Mouse (Mus musculus) liver, postnatal 0 days (tissue): ENCODE data around the gene Cyb5b. TPM values are rescaled to one million over a fixed set of nuclear protein-coding genes. Genes with fewer than 3 reads are reported as not detected.
A peak's percentile ranks its signal among the peaks of the same experiment; 100 is the strongest.
"Not testable (repeated sequence)": the region's sequence is repeated elsewhere in the genome, so short reads cannot be mapped to it uniquely, and the experiment has no call there.

ENCODE experiments used
- ATAC-seq: fragments of 200-750 bp; cut with Nextera tagmentation; 2 replicates; pipeline ENCODE4 v1.8.0; 2017; ENCODE audit warnings: mild to moderate bottlenecking, moderate library complexity
- DNase-seq: peaks from one replicate; pipeline ENCODE4 v3.0.0-alpha.2; 2016
- H3K27ac ChIP-seq: fragments of 300-500 bp; sonication (generic); 2 replicates; pipeline ENCODE4 v1.5.1; 2014; ENCODE audit warnings: antibody characterized with exemption, moderate library complexity, mild to moderate bottlenecking, low read depth
- H3K27me3 ChIP-seq: fragments of 300-500 bp; sonication (generic); 2 replicates; pipeline ENCODE4 v1.6.1; 2014; ENCODE audit warnings: low read length, control low read depth, mixed read lengths; ENCODE audit not compliant: insufficient read depth
- H3K36me3 ChIP-seq: fragments of 300-500 bp; sonication (generic); replicated peaks from 2 replicates; pipeline ENCODE4 v1.6.1; 2014; ENCODE audit warnings: mild to moderate bottlenecking, control low read depth, low read length, moderate library complexity, mixed read lengths; ENCODE audit not compliant: insufficient read depth
- H3K4me1 ChIP-seq: fragments of 300-500 bp; sonication (generic); 2 replicates; pipeline ENCODE4 v1.6.1; 2014; ENCODE audit warnings: antibody characterized with exemption, mild to moderate bottlenecking, control low read depth; ENCODE audit not compliant: insufficient read depth
- H3K4me2 ChIP-seq: fragments of 300-500 bp; sonication (generic); 2 replicates; pipeline ENCODE4 v1.6.1; 2014; ENCODE audit warnings: low read depth, mild to moderate bottlenecking, low read length, moderate library complexity, mixed read lengths
- H3K4me3 ChIP-seq: fragments of 300-500 bp; sonication (generic); 2 replicates; pipeline ENCODE4 v1.5.1; 2014; ENCODE audit warnings: low read depth, low read length
- H3K9ac ChIP-seq: fragments of 300-500 bp; sonication (generic); replicated peaks from 2 replicates; pipeline ENCODE4 v1.6.1; 2014; ENCODE audit warnings: mild to moderate bottlenecking, moderate library complexity
- H3K9me3 ChIP-seq: fragments of 300-500 bp; sonication (generic); 2 replicates; pipeline ENCODE4 v1.6.1; 2016; ENCODE audit warnings: mild to moderate bottlenecking, control low read depth, low read length, mixed read lengths
- CTCF ChIP-seq: sonication (generic); IDR thresholded peaks from 2 replicates; pipeline ENCODE4 v1.5.1; 2016; ENCODE audit warnings: antibody characterized with exemption, low read depth
- EP300 ChIP-seq: IDR thresholded peaks from 2 replicates; pipeline ENCODE4 v1.6.1; 2016; ENCODE audit warnings: antibody characterized with exemption, low read depth, mild to moderate bottlenecking
- WGBS: fragments of 180-500 bp; shearing (Covaris S2); extraction: QIAGEN DNeasy Blood & Tissue Kit; methylation state at CpG from one replicate; pipeline ENCODE4 v1.1.7; 2014; ENCODE audit not compliant: insufficient replicate concordance; 5-methylcytosine and 5-hydroxymethylcytosine counted together
- polyA plus RNA-seq: library from polyadenylated mRNA; unstranded; fragments of >200 nt; fragmentation: Nextera tagmentation; extraction: Ambion mirVana; gene quantifications from 2 replicates; pipeline ENCODE4 v1.2.1, GENCODE M21; 2015

The Cyb5b gene
- polyA plus RNA-seq, 1 experiment from 2014 or later = 23.6 TPM

DNA sequence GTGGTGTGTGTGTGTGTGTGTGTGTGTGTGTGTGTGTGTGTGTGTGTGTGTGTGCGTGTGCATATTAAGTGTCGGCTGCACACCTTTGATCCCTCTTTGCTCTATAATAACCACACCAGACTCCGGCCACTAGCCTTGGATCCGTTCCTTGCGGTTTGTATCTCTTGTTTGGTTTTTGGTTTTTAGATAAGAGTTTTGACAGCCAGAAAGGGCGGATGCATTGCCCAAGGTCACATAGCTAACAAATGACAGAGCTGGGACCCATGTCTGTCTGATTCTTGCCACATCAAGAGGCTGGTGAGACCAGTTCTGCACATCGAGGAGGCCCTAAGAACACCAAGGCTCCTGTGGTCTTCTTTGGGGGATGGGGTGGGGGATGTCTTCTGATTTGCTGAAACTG lies 58.7 kb downstream of the Cyb5b start:
- no peak for ATAC-seq
- Histone ChIP-seq H3K9me3 (no peaks in the 10 kb centered on the region), H3K4me1 (0 out of 2 replicates have a peak, but pooled peaks cover 2% of the 10 kb centered on the region), H3K4me2 (no peak overlapping the region), H3K27me3 (no peaks in the 10 kb centered on the region), H3K4me3 (no peak overlapping the region), H3K36me3 (no peaks in the 10 kb centered on the region), H3K9ac (no peak overlapping the region), H3K27ac (no peak overlapping the region)
- no peak for DNase-seq
- 19% methylated on average over 7 of the region's 7 CpGs for WGBS
- no peak for TF ChIP-seq CTCF
- TF ChIP-seq EP300 = no peak

DNA sequence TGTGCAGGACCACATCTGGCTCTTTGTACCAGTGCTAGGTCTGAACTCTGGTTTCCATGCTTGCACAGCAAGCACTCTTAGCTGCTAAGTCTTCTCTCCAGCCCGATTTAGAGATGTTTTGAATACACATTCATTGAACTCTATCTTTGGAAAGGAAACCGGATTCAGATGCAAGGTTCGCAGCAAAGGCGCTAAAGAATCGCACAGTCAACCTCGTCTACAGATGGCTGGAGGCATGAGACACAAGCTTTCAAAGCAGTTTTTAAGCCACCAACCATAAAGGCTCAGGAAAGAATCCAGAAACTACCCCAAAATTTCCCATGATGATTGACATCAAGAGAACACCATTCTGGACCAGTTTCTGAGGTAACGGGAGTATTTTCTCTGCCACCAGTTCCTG lies 61.6 kb downstream of the Cyb5b start:
- Histone ChIP-seq H3K27me3 (no peaks in the 10 kb centered on the region), H3K9me3 (no peaks in the 10 kb centered on the region), H3K36me3 (no peaks in the 10 kb centered on the region), H3K27ac (no peak overlapping the region), H3K4me1 (0 out of 2 replicates have a peak, but pooled peaks cover 2% of the 10 kb centered on the region), H3K4me3 (no peak overlapping the region), H3K9ac (no peak overlapping the region), H3K4me2 (no peak overlapping the region)
- DNase-seq (no peak), ATAC-seq (no peak)
- TF ChIP-seq CTCF = no peak
- no peak for TF ChIP-seq EP300
- WGBS = 87% methylated on average over 7 of the region's 7 CpGs

GRCm38 (mm10) chr8:107217230-107217629 lies 66.8 kb downstream of the Cyb5b start:
- not testable (repeated sequence) for ATAC-seq, H3K4me3 ChIP-seq
- 48% methylated on average over 6 of the region's 7 CpGs for WGBS

GRCm38 (mm10) chr8:107218091-107218490 lies 67.7 kb downstream of the Cyb5b start:
- no peak for TF ChIP-seq EP300
- TF ChIP-seq CTCF = no peak
- Histone ChIP-seq H3K4me1 (no peaks in the 10 kb centered on the region), H3K9ac (no peak overlapping the region), H3K27ac (no peak overlapping the region), H3K4me3 (no peak overlapping the region), H3K27me3 (no peaks in the 10 kb centered on the region), H3K36me3 (no peaks in the 10 kb centered on the region), H3K4me2 (no peak overlapping the region), H3K9me3 (no peaks in the 10 kb centered on the region)
- WGBS = 62% methylated on average over 8 of the region's 8 CpGs
- DNase-seq = no peak
- ATAC-seq = no peak

More at GRCm38 (mm10) chr8:107217230-107217629, 66.8 kb downstream of the Cyb5b start:
- not testable (repeated sequence) for H3K9me3 ChIP-seq, H3K27ac ChIP-seq, H3K4me2 ChIP-seq, H3K9ac ChIP-seq, DNase-seq, H3K36me3 ChIP-seq, H3K4me1 ChIP-seq, H3K27me3 ChIP-seq

- no peaks in the 10 kb centered on the region for H3K9me3 ChIP-seq
- no peaks in the 10 kb centered on the region for H3K36me3 ChIP-seq
- no peak overlapping the region for H3K9ac ChIP-seq
- H3K4me2 ChIP-seq = no peak overlapping the region
- no peak overlapping the region for H3K27ac ChIP-seq
- H3K4me3 ChIP-seq = no peak overlapping the region
- TF ChIP-seq CTCF (no peak), EP300 (no peak)
- DNase-seq (no peak), ATAC-seq (no peak)
- H3K27me3 ChIP-seq = no peaks in the 10 kb centered on the region
- WGBS = 55% methylated on average over 2 of the region's 2 CpGs
- H3K4me1 ChIP-seq = no peaks in the 10 kb centered on the region
These were observed 68.6 kb downstream of the Cyb5b start for GRCm38 (mm10) chr8:107219078-107219477.

DNA sequence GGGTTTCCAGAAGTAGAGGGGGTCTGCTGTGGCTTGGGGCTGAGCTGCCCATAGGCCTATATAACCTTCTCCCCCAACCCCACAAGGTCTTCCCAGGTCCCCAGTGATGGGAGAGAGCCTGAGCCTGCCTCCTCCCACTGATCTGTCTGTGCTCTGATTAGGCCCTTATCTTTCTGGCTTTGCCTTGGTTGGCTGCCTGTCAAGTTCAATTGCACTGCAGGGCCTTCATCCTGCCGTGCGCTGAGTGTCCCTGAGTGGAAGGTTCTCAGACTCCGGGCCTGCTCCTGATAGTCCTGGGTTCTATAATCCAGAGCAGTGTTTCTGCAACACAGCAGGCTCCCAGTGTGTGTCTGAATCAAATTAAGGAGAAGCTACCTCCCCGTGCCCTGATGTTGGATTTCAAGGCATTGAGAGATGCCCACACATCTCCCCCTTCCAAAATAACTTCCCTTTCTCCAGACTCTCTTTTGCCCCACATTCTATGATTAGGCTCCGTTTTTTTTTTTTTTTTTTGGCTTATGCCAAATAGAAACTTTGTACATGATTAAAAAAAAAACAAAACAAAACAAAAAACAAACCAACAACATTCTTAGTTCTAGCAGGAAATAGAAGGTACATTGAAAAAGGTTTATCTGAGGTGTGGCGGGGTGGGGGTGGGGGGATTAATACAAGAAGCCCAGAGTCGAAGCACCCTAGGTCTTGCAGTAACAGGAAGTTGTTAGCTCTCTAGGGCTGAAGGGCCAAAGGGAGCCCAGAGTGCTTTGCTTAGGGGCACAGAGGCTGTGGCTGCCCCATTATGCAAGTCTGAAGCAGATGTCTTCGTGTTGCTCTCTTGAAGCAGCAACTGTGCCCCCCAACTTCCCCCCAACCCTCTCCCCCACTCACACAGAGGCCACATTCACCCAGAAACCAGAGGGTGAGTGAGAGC lies 71.7 kb downstream of the Cyb5b start:
- Histone ChIP-seq H3K4me1 (no peaks in the 10 kb centered on the region), H3K27ac (no peak overlapping the region), H3K9ac (no peak overlapping the region), H3K36me3 (no peaks in the 10 kb centered on the region), H3K4me2 (no peak overlapping the region), H3K9me3 (no peaks in the 10 kb centered on the region), H3K4me3 (no peak overlapping the region), H3K27me3 (no peaks in the 10 kb centered on the region)
- ATAC-seq = no peak
- peak; percentile 22 for DNase-seq
- 26% methylated on average over 8 of the region's 8 CpGs for WGBS
- TF ChIP-seq CTCF (no peak), EP300 (0 out of 2 replicates have a peak, but pooled peaks have one; percentile 17)
